Mouse (Mus musculus): Measurements from ENCODE around the gene Gimap7. TPM values are rescaled to one million over a fixed set of nuclear protein-coding genes. Genes with fewer than 3 reads are reported as not detected.

The Gimap7 gene
- not detected in 2 replicates for polyA plus RNA-seq (2016; fragmentation: Nextera tagmentation; extraction: Ambion mirVana)

- 64% methylated on average over 2 of the region's 2 CpGs for WGBS
- no peak for DNase-seq (ENCODE audit: extremely low spot score, low spot score)
These were observed at the start of gene Gimap7, which contains the start of gene Gm28053 for GRCm38 (mm10) chr6:48718455-48718854. Gimap7 (plus strand) TSS chr6:48718621. Gm28053 (plus strand) TSS chr6:48718607.

DNA sequence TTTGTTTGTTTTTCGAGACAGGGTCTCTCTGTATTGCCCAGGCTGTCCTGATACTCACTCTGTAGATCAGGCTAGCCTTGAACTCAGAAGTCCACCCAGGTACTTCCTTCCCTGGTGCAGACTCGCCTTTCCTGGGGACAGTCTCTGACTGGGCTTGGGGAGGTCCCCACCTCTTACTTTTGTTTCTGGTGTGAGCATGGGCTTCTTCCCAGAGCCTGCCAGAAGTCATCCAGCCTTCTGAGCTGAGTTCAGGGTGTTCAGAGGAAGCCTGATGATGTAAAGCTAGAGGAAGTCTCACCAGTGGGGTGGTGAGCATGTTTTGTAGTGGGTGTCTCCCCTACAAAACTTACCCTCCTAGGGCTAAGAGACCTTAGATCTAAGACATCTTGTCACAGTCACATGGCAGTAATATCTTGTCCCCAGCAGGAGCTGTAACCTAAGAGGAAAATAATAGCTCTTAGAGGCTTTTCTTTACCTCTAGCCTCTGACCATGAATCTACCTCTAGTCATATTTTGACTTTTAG, 48.9 kb upstream of the Gimap7 start:
- no peaks in the 10 kb centered on the region for H3K4me1 ChIP-seq
- no peak overlapping the region for H3K27ac ChIP-seq
- no peak for DNase-seq (ENCODE audit: extremely low spot score, low spot score)
- no peaks in the 10 kb centered on the region for H3K27me3 ChIP-seq (ENCODE audit: poor library complexity, severe bottlenecking)
- no peak overlapping the region for H3K4me3 ChIP-seq
- H3K9me3 ChIP-seq = no peaks in the 10 kb centered on the region
- no peaks in the 10 kb centered on the region for H3K36me3 ChIP-seq (replicated peaks)
- WGBS = 75% methylated on average over 2 of the region's 2 CpGs

More at GRCm38 (mm10) chr6:48718455-48718854, at the start of gene Gimap7, which contains the start of gene Gm28053:
- Histone ChIP-seq H3K36me3 (replicated peaks) (no peaks in the 10 kb centered on the region), H3K27ac (no peak within 1 kb of the TSS), H3K27me3 (ENCODE audit: poor library complexity, severe bottlenecking) (no peaks in the 10 kb centered on the region), H3K9me3 (no peaks in the 10 kb centered on the region), H3K4me1 (0 out of 2 replicates have a peak, but pooled peaks cover 3% of the 10 kb centered on the region), H3K4me3 (no peak within 1 kb of the TSS)

- no peak for DNase-seq (ENCODE audit: extremely low spot score, low spot score)
- Histone ChIP-seq H3K36me3 (replicated peaks) (no peaks in the 10 kb centered on the region), H3K4me3 (no peak overlapping the region), H3K9me3 (no peaks in the 10 kb centered on the region), H3K27ac (no peak overlapping the region), H3K4me1 (peaks cover 10% of the 10 kb centered on the region), H3K27me3 (ENCODE audit: poor library complexity, severe bottlenecking) (no peaks in the 10 kb centered on the region)
- 94% methylated on average over 9 of the region's 9 CpGs for WGBS
These were observed 43.9 kb upstream of the Gimap7 start for GRCm38 (mm10) chr6:48674291-48675058.

GRCm38 (mm10) chr6:48675400-48675930, 43.0 kb upstream of the Gimap7 start:
- DNase-seq (ENCODE audit: extremely low spot score, low spot score) = peak; percentile 17
- peak overlapping the region; percentile 33 for H3K4me3 ChIP-seq
- 0 out of 2 replicates have a peak overlapping the region, but pooled peaks have one; percentile 64 for H3K27ac ChIP-seq
- H3K9me3 ChIP-seq = no peaks in the 10 kb centered on the region
- H3K4me1 ChIP-seq = peaks cover 10% of the 10 kb centered on the region
- H3K27me3 ChIP-seq (ENCODE audit: poor library complexity, severe bottlenecking) = no peaks in the 10 kb centered on the region
- no peaks in the 10 kb centered on the region for H3K36me3 ChIP-seq (replicated peaks)
- 45% methylated on average over 10 of the region's 10 CpGs for WGBS

DNA sequence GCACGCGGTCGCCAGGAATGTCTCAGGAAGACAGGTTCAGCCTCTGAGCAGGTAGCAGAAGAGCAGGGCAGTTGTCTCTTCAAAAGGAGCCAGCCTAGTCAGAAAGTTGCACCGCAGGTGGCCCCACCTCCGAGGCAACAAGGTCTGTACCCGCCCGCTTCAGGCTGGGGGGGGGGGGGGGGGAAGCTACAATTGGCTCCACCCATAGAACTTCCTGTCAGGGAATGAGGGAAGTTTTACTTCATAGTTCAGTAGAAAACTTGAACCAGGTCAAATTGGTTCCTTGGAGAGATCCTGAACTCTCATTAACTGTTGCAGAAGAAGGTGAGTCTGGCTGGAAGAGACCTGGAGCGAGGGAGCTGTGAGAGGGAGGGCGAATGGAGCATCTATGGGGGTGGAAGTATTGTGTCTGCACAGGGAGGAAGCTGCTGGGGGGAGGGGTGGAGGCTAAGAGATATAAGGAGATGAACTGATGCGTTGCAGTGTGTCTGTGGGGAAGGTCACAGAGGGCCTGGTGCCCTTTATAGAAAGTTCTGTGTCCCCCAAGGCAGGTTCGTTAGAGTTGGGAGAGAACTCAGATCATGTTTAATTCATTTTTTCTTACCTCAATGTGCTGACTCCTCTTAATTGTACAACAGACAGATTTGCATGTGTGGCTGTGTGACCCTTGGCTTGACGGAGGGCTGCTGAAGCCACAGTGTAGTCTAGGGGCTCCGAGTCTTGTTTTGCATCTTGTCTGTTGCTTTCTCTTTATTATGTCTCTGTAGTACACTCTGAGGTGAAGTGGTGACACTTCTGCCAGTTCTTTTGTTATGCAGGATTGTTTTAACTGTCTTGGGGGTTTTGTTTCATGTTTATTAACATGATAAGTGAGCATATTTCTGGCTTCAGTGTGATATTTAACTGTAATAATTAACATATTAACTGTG, 42.2 kb upstream of the Gimap7 start, which contains the start of gene Gimap9:
Gimap9 (plus strand) TSS at position 199 of the 929 bp plus-strand sequence.
- H3K4me3 ChIP-seq = peak within 1 kb of the TSS; percentile 33
- H3K27me3 ChIP-seq (ENCODE audit: poor library complexity, severe bottlenecking) = no peaks in the 10 kb centered on the region
- H3K4me1 ChIP-seq = peaks cover 10% of the 10 kb centered on the region
- 26% methylated on average over 13 of the region's 13 CpGs for WGBS
- no peak for DNase-seq (ENCODE audit: extremely low spot score, low spot score)
- H3K9me3 ChIP-seq = no peaks in the 10 kb centered on the region
- H3K36me3 ChIP-seq (replicated peaks) = no peaks in the 10 kb centered on the region
- H3K27ac ChIP-seq = peak within 1 kb of the TSS; percentile 64; the same call in 1 of the 2 replicates

DNA sequence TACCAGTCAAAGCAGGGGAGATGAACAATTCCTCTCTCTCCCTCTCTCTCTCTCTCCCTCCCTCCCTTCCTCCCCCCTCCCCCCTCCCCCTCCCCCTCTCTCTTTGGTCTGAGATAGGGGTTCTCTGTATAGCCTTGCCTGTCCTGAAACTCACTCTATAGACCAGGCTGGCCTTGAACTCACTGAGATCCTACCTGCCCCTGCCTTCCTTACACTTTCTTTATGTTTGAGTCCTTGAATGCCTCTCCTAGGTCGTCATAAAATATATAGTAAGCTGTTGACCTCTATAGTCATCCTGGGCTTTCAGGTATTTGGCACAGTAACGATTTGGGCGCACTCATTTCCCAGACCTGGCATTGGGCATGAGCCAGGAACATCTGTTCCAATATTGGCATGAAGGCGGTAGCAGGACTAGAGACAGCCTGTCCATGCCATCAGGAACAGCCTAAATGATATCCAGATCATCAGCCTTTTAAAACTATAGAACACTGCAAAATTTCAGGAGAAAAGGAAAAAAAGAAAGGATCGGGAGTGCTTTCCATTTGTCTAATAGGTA, 41.5 kb upstream of the Gimap7 start:
- WGBS = 86% methylated on average over 5 of the region's 5 CpGs
- Histone ChIP-seq H3K27me3 (ENCODE audit: poor library complexity, severe bottlenecking) (no peaks in the 10 kb centered on the region), H3K9me3 (no peaks in the 10 kb centered on the region), H3K27ac (no peak overlapping the region), H3K4me1 (peaks cover 10% of the 10 kb centered on the region), H3K4me3 (no peak overlapping the region), H3K36me3 (replicated peaks) (no peaks in the 10 kb centered on the region)
- DNase-seq (ENCODE audit: extremely low spot score, low spot score) = no peak

- DNase-seq (ENCODE audit: extremely low spot score, low spot score) = no peak
- no peaks in the 10 kb centered on the region for H3K36me3 ChIP-seq (replicated peaks)
- H3K27ac ChIP-seq = no peak overlapping the region
- H3K4me1 ChIP-seq = peaks cover 10% of the 10 kb centered on the region
- H3K27me3 ChIP-seq (ENCODE audit: poor library complexity, severe bottlenecking) = no peaks in the 10 kb centered on the region
- no peak overlapping the region for H3K4me3 ChIP-seq
- WGBS = 94% methylated on average over 17 of the region's 17 CpGs
- no peaks in the 10 kb centered on the region for H3K9me3 ChIP-seq
These were observed 40.7 kb upstream of the Gimap7 start for GRCm38 (mm10) chr6:48677492-48678345.

DNA sequence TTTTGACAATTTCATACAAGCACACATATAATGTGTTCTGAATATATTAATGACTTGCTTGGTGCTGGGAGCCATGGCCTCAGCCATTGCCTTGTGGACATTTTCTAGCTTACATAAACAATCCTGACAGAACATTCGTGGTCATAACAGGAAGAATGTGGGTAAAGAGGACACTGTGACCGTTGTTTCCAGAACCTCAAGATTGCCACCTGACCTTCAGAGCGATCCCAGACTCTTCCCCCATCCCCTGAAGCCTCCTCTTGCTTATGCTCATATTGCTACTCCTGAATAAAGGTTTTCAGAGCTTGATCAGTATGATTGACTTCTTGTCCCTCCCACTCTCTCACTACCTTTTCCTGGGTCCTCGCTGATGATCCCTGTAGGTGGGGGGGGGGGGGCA, 40.0 kb upstream of the Gimap7 start:
- peaks cover 10% of the 10 kb centered on the region for H3K4me1 ChIP-seq
- H3K9me3 ChIP-seq = no peaks in the 10 kb centered on the region

GRCm38 (mm10) chr6:48679701-48680100, 38.7 kb upstream of the Gimap7 start:
- 87% methylated on average over 6 of the region's 6 CpGs for WGBS
- peaks cover 10% of the 10 kb centered on the region for H3K4me1 ChIP-seq

More for the DNA sequence above, 40.0 kb upstream of the Gimap7 start:
- Histone ChIP-seq H3K4me3 (no peak overlapping the region), H3K36me3 (replicated peaks) (no peaks in the 10 kb centered on the region), H3K27me3 (ENCODE audit: poor library complexity, severe bottlenecking) (no peaks in the 10 kb centered on the region), H3K27ac (no peak overlapping the region)
- 94% methylated on average over 4 of the region's 4 CpGs for WGBS
- no peak for DNase-seq (ENCODE audit: extremely low spot score, low spot score)

GRCm38 (mm10) chr6:48680421-48680820, 38.0 kb upstream of the Gimap7 start:
- DNase-seq (ENCODE audit: extremely low spot score, low spot score) = no peak
- Histone ChIP-seq H3K27me3 (ENCODE audit: poor library complexity, severe bottlenecking) (no peaks in the 10 kb centered on the region), H3K4me1 (peaks cover 10% of the 10 kb centered on the region), H3K36me3 (replicated peaks) (no peaks in the 10 kb centered on the region), H3K9me3 (no peaks in the 10 kb centered on the region), H3K27ac (no peak overlapping the region), H3K4me3 (no peak overlapping the region)
- 86% methylated on average over 5 of the region's 5 CpGs for WGBS

More at GRCm38 (mm10) chr6:48679701-48680100, 38.7 kb upstream of the Gimap7 start:
- no peak for DNase-seq (ENCODE audit: extremely low spot score, low spot score)
- no peak overlapping the region for H3K4me3 ChIP-seq
- H3K27me3 ChIP-seq (ENCODE audit: poor library complexity, severe bottlenecking) = no peaks in the 10 kb centered on the region
- no peak overlapping the region for H3K27ac ChIP-seq
- no peaks in the 10 kb centered on the region for H3K36me3 ChIP-seq (replicated peaks)
- H3K9me3 ChIP-seq = no peaks in the 10 kb centered on the region

- H3K9me3 ChIP-seq = no peaks in the 10 kb centered on the region
- WGBS = 79% methylated on average over 3 of the region's 3 CpGs
- H3K27me3 ChIP-seq (ENCODE audit: poor library complexity, severe bottlenecking) = no peaks in the 10 kb centered on the region
- no peak overlapping the region for H3K27ac ChIP-seq
- no peak overlapping the region for H3K4me3 ChIP-seq
- no peaks in the 10 kb centered on the region for H3K36me3 ChIP-seq (replicated peaks)
- H3K4me1 ChIP-seq = no peaks in the 10 kb centered on the region; the same call in 1 of the 2 replicates
- DNase-seq (ENCODE audit: extremely low spot score, low spot score) = no peak
These were observed 36.8 kb upstream of the Gimap7 start for GRCm38 (mm10) chr6:48681472-48682090.

Data from forebrain, embryonic 10.5 days (tissue).